Mouse (Mus musculus) ZHBTc4 (cell line): ENCODE data around the gene Ube2v1.

ENCODE experiments used
- DNase-seq: peaks from one replicate; pipeline ENCODE4 v3.0.0-alpha.2; 2011; ENCODE audit warnings: low read depth, low spot score

Ube2v1 gene

GRCm38 (mm10) chr2:167622965-167623364 lies 8.9 kb downstream of the Ube2v1 start:
- no peak for DNase-seq

- DNase-seq, result no peak
Measured at GRCm38 (mm10) chr2:167622352-167622751, 9.5 kb downstream of the Ube2v1 start.

DNA sequence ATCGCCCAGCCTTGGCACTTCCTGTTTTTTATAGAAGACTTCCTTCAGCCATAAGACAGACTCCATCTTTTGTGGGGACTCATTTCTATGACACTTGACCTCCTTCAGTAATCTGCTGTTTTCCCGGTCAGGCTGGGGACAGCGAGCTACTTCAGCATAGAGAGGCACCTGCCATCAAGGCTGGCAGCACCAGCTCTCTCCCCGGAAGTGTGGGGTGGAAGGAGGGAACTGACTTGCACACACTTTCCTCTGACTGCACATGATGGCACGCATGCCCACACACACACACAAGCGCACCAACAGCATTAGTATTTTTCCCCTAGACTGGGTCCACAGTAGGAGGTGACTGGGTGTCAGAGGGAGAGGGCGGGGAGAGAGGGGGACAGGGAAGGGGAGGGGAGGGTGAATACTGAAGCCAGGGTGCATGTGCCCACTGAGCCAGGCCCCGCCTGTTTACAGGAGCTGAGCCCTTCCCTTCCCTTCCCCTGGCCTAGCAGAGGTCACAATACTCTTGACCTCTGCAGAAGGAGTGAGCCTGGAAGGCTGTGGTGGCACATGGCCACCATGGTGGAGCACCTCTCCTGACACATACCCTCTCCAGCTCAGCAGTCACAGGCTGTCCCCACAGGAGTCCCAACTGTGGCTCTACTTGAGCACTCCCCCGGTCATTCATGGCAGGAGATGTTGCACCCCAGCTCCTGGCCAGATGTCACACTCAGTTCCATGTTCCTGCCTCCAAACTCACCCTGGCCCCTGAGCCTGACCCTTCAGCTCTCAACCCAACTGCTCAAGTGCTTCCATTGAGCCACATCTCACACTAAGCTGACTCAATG lies 10.4 kb downstream of the Ube2v1 start:
- DNase-seq, result no peak

DNA sequence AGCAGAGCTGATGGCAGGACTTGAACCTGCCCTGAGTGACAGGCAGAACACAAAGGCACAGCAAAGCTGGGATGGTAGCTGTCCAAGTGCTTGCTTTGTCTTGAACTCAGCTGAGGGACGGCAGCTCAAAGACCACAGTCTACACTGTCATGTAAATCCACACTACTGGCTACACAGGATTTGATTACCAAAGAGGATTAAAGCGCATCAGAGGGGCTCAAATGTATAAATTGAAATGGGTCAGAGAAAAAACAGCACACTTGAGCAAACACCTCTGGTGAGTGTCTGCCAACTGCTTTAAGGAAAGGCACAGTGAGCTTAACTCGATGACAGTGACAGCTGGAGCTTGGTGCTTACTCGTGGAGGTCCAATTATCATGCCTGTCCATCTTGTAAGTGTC lies 14.4 kb downstream of the Ube2v1 start:
- peak; percentile 50 for DNase-seq

- DNase-seq, result no peak
Measured at GRCm38 (mm10) chr2:167617034-167617433, 14.9 kb downstream of the Ube2v1 start.

DNA sequence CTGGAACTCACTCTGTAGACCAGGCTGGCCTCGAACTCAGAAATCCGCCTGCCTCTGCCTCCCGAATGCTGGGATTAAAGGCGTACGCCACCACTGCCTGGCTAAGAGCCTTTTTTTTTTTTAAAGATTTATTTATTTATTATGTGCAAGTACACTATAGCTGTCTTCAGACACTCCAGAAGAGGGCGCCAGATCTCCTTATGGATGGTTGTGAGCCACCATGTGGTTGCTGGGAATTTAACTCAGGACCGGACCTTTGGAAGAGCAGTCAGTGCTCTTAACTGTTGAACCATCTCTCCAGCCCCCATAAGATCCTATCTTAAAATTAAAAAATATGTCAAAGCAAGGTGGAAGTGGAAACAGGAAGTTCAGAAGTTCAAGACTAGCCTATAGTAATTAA lies 18.6 kb downstream of the Ube2v1 start:
- DNase-seq, result peak; percentile 50

DNA sequence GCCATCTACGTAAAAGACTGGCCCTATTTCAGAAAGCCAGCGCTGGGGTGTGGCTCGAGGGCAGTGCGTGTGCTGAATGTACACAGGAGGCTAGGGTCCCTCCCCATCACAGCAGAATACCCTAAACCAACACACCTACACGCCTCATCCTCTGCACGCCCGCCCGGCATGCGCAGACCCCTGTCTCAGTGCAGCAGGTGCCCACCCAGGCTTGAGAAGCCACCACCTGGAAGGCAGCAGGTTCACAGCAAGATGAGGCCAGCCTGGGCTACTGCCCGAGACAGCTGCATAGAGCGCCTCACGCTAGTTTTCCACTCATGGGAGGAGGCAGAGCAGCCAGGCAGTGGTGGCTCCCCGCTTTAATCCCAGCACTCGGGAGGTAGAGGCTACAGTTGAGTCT lies 19.8 kb downstream of the Ube2v1 start:
- no peak for DNase-seq

DNA sequence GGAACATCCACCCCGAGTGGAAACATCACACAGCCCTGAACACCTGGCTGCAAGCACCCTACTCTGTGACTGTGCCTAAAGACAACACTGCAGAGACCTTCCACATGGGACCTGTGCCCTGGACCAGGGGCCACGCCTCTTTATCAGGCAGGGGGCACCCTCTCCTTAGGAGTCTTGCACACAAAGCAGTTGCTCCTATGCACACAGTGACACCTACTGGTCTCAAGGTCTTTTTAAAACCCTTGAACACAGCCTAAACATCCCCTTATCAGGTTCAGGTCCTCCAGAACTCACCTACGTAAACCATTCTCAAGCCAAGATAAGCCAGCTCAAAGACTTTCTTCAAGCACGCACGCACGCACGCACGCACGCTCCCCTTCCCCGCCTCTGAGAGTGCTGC lies 20.6 kb downstream of the Ube2v1 start:
- peak; percentile 42 for DNase-seq

GRCm38 (mm10) chr2:167606745-167607123 lies 25.2 kb downstream of the Ube2v1 start:
- DNase-seq, result no peak

GRCm38 (mm10) chr2:167605817-167606744 lies 25.8 kb downstream of the Ube2v1 start:
- no peak for DNase-seq

DNA sequence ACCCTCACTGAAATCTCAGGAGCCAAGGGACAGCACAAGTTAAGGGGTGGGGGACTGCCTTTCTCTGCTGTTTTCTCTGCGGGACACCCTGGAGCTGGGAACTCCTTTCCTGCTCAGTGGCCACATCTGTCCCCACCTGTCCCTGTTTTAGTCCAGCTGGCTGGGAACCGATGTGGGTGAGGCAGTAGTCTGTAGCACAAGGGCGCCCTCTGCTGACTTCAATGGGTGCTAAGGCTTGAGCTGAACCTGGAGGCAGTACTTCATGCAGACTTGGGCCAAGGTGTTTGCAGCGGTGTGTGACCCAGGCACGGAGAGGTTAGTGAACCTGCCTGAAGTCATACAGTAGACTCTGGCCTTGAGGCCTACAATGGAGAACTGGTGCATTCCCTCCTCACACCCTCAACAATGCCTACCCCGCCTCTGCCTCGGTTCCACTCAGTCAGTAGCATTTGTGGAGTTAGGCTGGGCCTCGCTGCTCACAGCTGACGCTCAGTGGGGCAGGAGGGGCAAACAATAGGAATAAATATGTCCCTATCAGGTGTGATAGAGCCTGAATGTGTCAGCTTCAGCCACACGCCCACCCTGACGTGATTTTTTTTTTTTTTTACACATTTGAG lies 26.6 kb downstream of the Ube2v1 start:
- DNase-seq, result peak; percentile 89

DNA sequence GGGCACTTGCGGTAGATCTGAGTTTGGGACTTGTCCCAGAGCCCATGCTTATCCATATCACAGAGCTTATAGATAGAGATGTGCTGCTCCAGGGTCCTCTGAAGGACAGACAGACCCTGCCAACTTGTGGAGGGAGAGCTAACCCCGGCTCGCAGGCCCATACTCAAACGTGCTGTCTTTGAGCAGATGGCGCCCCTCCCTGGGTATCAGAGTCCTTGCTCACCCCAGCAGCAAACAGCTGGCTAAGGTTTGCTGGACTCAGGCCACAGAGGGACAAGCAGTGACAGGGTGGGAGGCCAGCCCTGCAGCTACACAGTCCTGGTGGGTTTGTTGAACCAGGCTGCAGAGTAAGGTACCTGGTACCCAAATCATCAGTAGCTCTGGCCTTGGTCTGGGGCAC lies 28.9 kb downstream of the Ube2v1 start:
- DNase-seq, result no peak

- no peak for DNase-seq
Measured at GRCm38 (mm10) chr2:167602364-167602763, 29.5 kb downstream of the Ube2v1 start.

DNA sequence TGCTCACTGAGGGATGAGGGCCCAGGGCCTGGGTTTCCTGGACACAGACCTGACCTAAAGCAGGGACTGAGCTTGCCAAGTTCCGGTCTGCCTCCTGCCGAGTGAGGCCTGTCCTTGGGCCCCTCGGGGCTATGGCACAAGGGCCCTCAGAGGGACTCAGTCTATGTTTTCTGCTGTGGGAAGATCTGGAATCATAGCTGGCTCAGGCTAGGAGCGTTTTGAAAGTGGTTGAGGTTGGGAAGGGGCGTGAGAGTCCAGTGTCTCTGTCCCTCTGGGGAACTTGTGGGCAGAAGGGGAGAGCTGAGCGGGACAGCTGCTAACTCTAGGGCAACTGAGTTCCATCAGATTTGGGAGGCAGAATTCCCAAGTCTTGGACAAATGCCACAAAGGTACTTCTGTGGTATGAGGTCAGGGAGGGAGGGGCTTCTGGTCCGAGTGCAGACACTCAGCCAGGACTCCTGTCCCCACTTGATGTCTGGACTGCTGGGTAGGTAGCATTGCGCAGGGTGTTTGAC lies 31.4 kb downstream of the Ube2v1 start:
- DNase-seq, result no peak

DNA sequence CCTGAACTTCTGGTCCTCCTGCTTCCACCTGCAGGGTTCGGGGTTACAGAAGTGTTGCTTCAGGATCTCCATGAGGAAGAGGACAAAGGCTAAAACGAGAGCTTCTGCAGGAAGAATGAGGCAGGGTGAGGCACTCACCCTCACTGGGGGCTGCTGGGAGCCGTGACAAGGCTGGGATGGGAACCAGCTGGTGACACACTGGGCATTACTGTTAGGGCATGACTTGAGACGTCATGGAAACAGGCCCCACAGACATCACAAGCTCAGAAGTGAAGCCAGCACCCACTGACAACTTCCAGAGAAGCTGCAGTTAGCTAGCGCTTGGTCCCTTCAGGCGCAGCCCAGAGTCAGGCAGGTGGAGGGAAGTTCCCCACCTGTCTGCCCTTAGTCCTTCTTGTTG lies 32.0 kb downstream of the Ube2v1 start:
- DNase-seq, result no peak

DNA sequence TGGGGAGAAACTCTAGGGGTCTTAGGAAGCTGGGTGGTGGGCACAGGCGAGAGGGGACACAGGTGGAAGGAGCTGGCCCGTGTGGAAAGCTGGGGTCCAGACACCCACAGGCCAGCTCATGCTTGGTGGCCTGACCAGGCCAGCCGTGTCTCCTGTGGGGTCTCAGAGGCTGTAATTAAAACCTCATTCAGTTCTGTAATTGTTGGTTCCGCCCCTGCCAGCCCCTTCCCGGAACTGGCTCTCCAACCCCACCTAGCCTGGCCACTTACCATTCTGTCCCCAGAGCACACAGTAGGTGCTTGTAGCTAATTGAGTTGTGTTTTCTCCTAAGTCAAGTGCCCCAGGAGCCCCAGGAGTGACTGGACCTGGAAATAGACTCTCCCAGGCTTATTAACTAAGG lies 32.7 kb downstream of the Ube2v1 start:
- DNase-seq, result no peak

- no peak for DNase-seq
Measured at GRCm38 (mm10) chr2:167597492-167598186, 34.3 kb downstream of the Ube2v1 start.

- DNase-seq, result no peak
Measured at GRCm38 (mm10) chr2:167596726-167597491, 35.0 kb downstream of the Ube2v1 start.

DNA sequence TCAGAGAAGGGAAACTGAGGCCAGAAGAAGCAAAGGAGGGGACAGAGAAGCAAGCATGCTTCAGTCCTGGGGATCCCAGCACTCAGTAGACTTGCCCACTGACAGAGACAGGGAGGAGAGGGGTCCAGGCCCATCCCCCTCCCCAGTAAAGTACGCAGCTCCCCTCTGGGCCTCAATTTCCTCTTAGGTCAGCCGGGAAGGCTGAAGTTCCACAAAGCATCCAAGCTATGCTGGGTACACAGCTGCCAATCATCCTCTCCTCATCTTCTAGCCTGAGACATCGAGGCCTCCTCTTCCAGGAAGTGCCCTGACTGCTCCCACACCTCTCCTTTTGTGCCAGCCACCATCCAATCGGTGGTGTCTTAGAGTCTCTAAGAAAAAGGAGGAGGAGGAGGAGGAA lies 35.6 kb downstream of the Ube2v1 start:
- DNase-seq, result no peak

GRCm38 (mm10) chr2:167595761-167596171 lies 36.1 kb downstream of the Ube2v1 start:
- DNase-seq, result peak; percentile 32
